In the genomic region with DNA sequence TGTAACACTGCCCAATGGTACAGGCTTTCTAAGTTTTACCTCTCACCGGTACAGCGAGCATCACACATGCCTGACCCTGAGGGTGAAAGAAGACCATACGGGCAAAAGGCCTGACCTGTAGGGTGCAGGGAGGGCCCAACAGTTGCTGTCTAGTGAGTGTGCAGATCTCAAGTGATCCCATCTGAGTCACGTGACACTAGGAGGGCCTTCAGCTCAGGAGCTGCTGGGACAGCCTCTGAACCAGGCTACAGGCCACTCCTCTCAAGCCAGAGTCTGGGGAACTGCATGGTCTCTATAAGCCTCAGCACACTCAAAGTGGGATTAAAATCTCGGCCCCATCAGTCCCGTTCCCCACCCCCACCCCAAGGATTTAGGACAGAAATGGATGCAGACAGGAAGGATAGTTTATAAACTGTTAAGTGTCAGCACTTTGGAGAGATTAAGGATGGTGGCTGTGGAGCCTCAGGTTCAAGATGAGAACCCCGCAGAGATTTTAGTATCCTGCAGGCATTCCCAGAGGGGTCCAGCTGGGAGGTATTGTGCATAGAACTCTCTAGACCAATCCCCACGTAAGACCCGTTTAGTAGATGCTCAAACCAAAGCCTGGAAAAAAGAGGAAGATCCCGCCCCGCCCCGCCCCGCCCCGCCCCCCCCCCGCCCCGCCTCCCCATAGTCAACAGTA, we compare ENCODE assay signal across 21 mouse cellular contexts. TPM values are rescaled to one million over a fixed set of nuclear protein-coding genes. Genes with fewer than 3 reads are reported as not detected.
A peak's percentile ranks its signal among the peaks of the same experiment; 100 is the strongest.
DNase-seq lines count a peak whose midpoint lies in the region; ATAC-seq and TF ChIP-seq lines count a peak whose summit lies in the region.
"Had no signal": no experiment of that assay in that cellular context is flagged by ENCODE, and none has a peak within 500 bp of the region (broad histone marks: within the 10 kb centered on the region; RNA-seq: fewer than 3 reads in every experiment).

No protein-coding gene starts in this region.

- H3K27me3 ChIP-seq in lung, embryonic 14.5 days (ENCODE audit: insufficient read depth, low read length), result no peaks in the 10 kb centered on the region
- peaks cover 78% of the 10 kb centered on the region for H3K27me3 ChIP-seq in CH12.LX (replicated peaks)
- no peaks in the 10 kb centered on the region for H3K27me3 ChIP-seq in intestine, postnatal 0 days (replicated peaks; ENCODE audit: control insufficient read depth, insufficient read depth, low read length)
- H3K27me3 ChIP-seq in forebrain, embryonic 16.5 days (replicated peaks; ENCODE audit: control insufficient read depth, insufficient read depth, low read length), result no peaks in the 10 kb centered on the region

- no peak overlapping the region for H3K4me3 ChIP-seq in lung, embryonic 14.5 days (ENCODE audit: low read depth, low read length)
- no peak overlapping the region for H3K4me3 ChIP-seq in CH12.LX (replicated peaks in 1 of 3; ENCODE audit: low read depth in 2 of 3, low read length in 2 of 3, poor library complexity in 1 of 3)
- H3K4me3 ChIP-seq in intestine, postnatal 0 days (ENCODE audit: low read depth, low read length), result no peak overlapping the region
- H3K4me3 ChIP-seq in forebrain, embryonic 16.5 days (replicated peaks; ENCODE audit: low read length), result no peak overlapping the region
- H3K4me3 ChIP-seq: embryonic facial prominence, embryonic 15.5 days; heart, embryonic 12.5 days; left cerebral cortex, adult 2 months; limb, embryonic 10.5 days had no signal

- H3K27ac ChIP-seq in lung, embryonic 14.5 days (ENCODE audit: low read depth), result no peak overlapping the region
- H3K27ac ChIP-seq in CH12.LX (ENCODE audit: insufficient read depth, low read depth), result no peak overlapping the region
- H3K27ac ChIP-seq in intestine, postnatal 0 days (ENCODE audit: low read depth, low read length), result no peak overlapping the region
- H3K27ac ChIP-seq in forebrain, embryonic 16.5 days (ENCODE audit: low read length), result no peak overlapping the region
- H3K27ac ChIP-seq: embryonic facial prominence, embryonic 15.5 days; left cerebral cortex, adult 2 months; limb, embryonic 10.5 days had no signal

- no peaks in the 10 kb centered on the region for H3K36me3 ChIP-seq in lung, embryonic 14.5 days (ENCODE audit: insufficient read depth)
- no peaks in the 10 kb centered on the region for H3K36me3 ChIP-seq in CH12.LX (replicated peaks in 1 of 2; ENCODE audit: control insufficient read depth in 1 of 2, insufficient read depth in 1 of 2, low read length in 1 of 2)
- H3K36me3 ChIP-seq in intestine, postnatal 0 days (ENCODE audit: control insufficient read depth, insufficient read depth), result no peaks in the 10 kb centered on the region
- H3K36me3 ChIP-seq in forebrain, embryonic 16.5 days (ENCODE audit: control insufficient read depth, insufficient read depth), result no peaks in the 10 kb centered on the region
- H3K36me3 ChIP-seq: embryonic facial prominence, embryonic 15.5 days; G1E; heart, embryonic 12.5 days; limb, embryonic 10.5 days had no signal

- 0 out of 2 replicates have a peak, but pooled peaks have one; percentile 1 for ATAC-seq in lung, embryonic 14.5 days (ENCODE audit: insufficient read depth)
- 0 out of 2 replicates have a peak, but pooled peaks have one; percentile 25 for ATAC-seq in intestine, postnatal 0 days
- ATAC-seq in megakaryocyte, adult 5-6 weeks (ENCODE audit: poor library complexity, severe bottlenecking), result no peak
- no peak for ATAC-seq in forebrain, embryonic 16.5 days

- in situ Hi-C loops in CH12.LX (cut with MboI; ENCODE audit: low pct_ligation_motif_present, low pct_unique_long_range_greater_than_20kb, low sequenced_read_pairs), result no loop called here

- no peak overlapping the region for H3K9ac ChIP-seq in lung, embryonic 14.5 days
- H3K9ac ChIP-seq in CH12.LX (ENCODE audit: insufficient read depth, low read depth), result no peak overlapping the region
- no peak overlapping the region for H3K9ac ChIP-seq in intestine, postnatal 0 days (ENCODE audit: low read depth, low read length)
- H3K9ac ChIP-seq in forebrain, embryonic 16.5 days (replicated peaks; ENCODE audit: low read depth, low read length), result no peak overlapping the region
- H3K9ac ChIP-seq: embryonic facial prominence, embryonic 15.5 days; heart, embryonic 12.5 days had no signal

- TF ChIP-seq POLR2A in CH12.LX (IDR thresholded peaks at IDR 0.05; ENCODE audit: low read depth, low read length), result no peak

- no peaks in the 10 kb centered on the region for H3K79me2 ChIP-seq in CH12.LX (replicated peaks; ENCODE audit: control insufficient read depth, extremely low read depth, insufficient read depth, poor library complexity, severe bottlenecking)

- TF ChIP-seq RAD21 in CH12.LX (IDR thresholded peaks at IDR 0.05; ENCODE audit: low read depth, low read length), result no peak

- H3K9me3 ChIP-seq in lung, embryonic 14.5 days (ENCODE audit: low read depth, low read length), result no peaks in the 10 kb centered on the region
- peaks cover 9% of the 10 kb centered on the region for H3K9me3 ChIP-seq in CH12.LX (replicated peaks; ENCODE audit: low read length)
- H3K9me3 ChIP-seq in intestine, postnatal 0 days (ENCODE audit: control insufficient read depth), result no peaks in the 10 kb centered on the region
- H3K9me3 ChIP-seq in forebrain, embryonic 16.5 days (ENCODE audit: control insufficient read depth, low read length), result no peaks in the 10 kb centered on the region
- H3K9me3 ChIP-seq: embryonic facial prominence, embryonic 15.5 days; G1E; heart, embryonic 12.5 days; limb, embryonic 10.5 days had no signal

- 18% methylated on average over 16 of the region's 16 CpGs for WGBS in lung, embryonic 14.5 days
- 27% methylated on average over 13 of the region's 16 CpGs for WGBS in intestine, postnatal 0 days
- WGBS in forebrain, embryonic 16.5 days, result 27% methylated on average over 11 of the region's 16 CpGs

- TF ChIP-seq EP300 in CH12.LX (IDR thresholded peaks at IDR 0.05; ENCODE audit: low read length), result no peak

- DNase-seq in lung, embryonic 14.5 days, result peak; percentile 33
- no peak for DNase-seq in lung, postnatal 25 days (ENCODE audit: low spot score)
- no peak for DNase-seq in CH12.LX (ENCODE audit: extremely low read depth)
- peak; percentile 85 for DNase-seq in ZHBTc4 (ENCODE audit: low read depth, low spot score)
- DNase-seq in kidney, adult 8-10 months, result no peak
- DNase-seq: adrenal gland, adult 2 months; B cell, adult 2 months; cerebellum, postnatal 36 days; lung, adult 2 months; right cerebral cortex, adult 18-20 months had no signal

- peaks cover 16% of the 10 kb centered on the region; the same call in 1 of the 2 replicates for H3K4me1 ChIP-seq in lung, embryonic 14.5 days (ENCODE audit: insufficient read depth)
- no peaks in the 10 kb centered on the region for H3K4me1 ChIP-seq in CH12.LX (ENCODE audit: control insufficient read depth in 1 of 2, insufficient read depth in 2 of 2)
- no peaks in the 10 kb centered on the region for H3K4me1 ChIP-seq in intestine, postnatal 0 days (replicated peaks; ENCODE audit: control insufficient read depth, insufficient read depth, low read length)
- H3K4me1 ChIP-seq in forebrain, embryonic 16.5 days (replicated peaks; ENCODE audit: control insufficient read depth, insufficient read depth, low read length), result peaks cover 5% of the 10 kb centered on the region

- H3K4me2 ChIP-seq in lung, embryonic 14.5 days, result no peak overlapping the region
- H3K4me2 ChIP-seq in CH12.LX (ENCODE audit: insufficient read depth, low read depth, poor library complexity, severe bottlenecking), result no peak overlapping the region
- no peak overlapping the region for H3K4me2 ChIP-seq in intestine, postnatal 0 days (replicated peaks; ENCODE audit: low read depth)
- H3K4me2 ChIP-seq in forebrain, embryonic 16.5 days (ENCODE audit: low read length), result no peak overlapping the region
- H3K4me2 ChIP-seq: embryonic facial prominence, embryonic 15.5 days; heart, embryonic 12.5 days; liver, embryonic 11.5 days had no signal

- dilution Hi-C loops in CH12.LX (cut with MboI; ENCODE audit: extremely low pct_ligation_motif_present, extremely low pct_unique_long_range_greater_than_20kb, low sequenced_read_pairs), result no loop called here

- TF ChIP-seq CTCF in lung, embryonic 14.5 days (IDR thresholded peaks at IDR 0.05; ENCODE audit: low read depth), result no peak
- no peak for TF ChIP-seq CTCF in CH12.LX (conservative IDR thresholded peaks at IDR 0.05 in 1 of 2, IDR thresholded peaks at IDR 0.05 in 1 of 2; ENCODE audit: low read depth in 2 of 2, low read length in 2 of 2)
- TF ChIP-seq CTCF in intestine, postnatal 0 days (IDR thresholded peaks at IDR 0.05; ENCODE audit: low read depth), result no peak

TF ChIP-seq in CH12.LX, 34 proteins besides CTCF, POLR2A, EP300 and RAD21:
- TF ChIP-seq USF2 (conservative IDR thresholded peaks at IDR 0.05; ENCODE audit: low read depth, low read length), result peak; percentile 28; the same call in 1 of the 2 replicates
- TF ChIP-seq SIN3A (IDR thresholded peaks at IDR 0.05; ENCODE audit: low read length), result no peak
- TF ChIP-seq ZNF384 (IDR thresholded peaks at IDR 0.05; ENCODE audit: low read depth, low read length), result no peak
- peak; percentile 21; the same call in 1 of the 2 replicates for TF ChIP-seq USF1 (IDR thresholded peaks at IDR 0.05; ENCODE audit: low read depth, low read length)

RNA-seq across cellular contexts. Expression of gene Col13a1, which starts 40.6 kb away (rescaled TPM):
- polyA plus RNA-seq in lung, embryonic 14.5 days (2014; fragmentation: Nextera tagmentation; extraction: Ambion mirVana), result 25.7 and 26.8 TPM in 2 replicates
- total RNA-seq in CH12.LX (2012; rRNA removed), result not detected in 2 replicates
- not detected in 2 replicates for total RNA-seq in CH12.LX (2014; rRNA removed)
- not detected in 2 replicates for polyA plus RNA-seq in CH12.LX (2012; ENCODE audit: insufficient read length, low read depth)
- polyA plus RNA-seq in intestine, postnatal 0 days (2015; fragmentation: Nextera tagmentation; extraction: Ambion mirVana), result 5.4 and 5.7 TPM in 2 replicates
- not detected in 2 replicates for total RNA-seq in megakaryocyte, adult 5-6 weeks (2015)
- not detected in 2 replicates for total RNA-seq in megakaryocyte, adult 5-6 weeks (2017)
- 0.98 and 1.4 TPM in 2 replicates for polyA plus RNA-seq in forebrain, embryonic 16.5 days (2015; fragmentation: Nextera tagmentation; extraction: Ambion mirVana)
- total RNA-seq: granulocyte monocyte progenitor cell, adult 5-6 weeks; megakaryocyte progenitor cell, adult 5-6 weeks had no signal
- polyA plus RNA-seq: G1E had no signal

Comparison
In these comparisons a context has a peak if more than half of its experiments do, and no peak if none do; other contexts are left out.
1. DNase-seq: peak in lung, embryonic 14.5 days (single experiment) and ZHBTc4 (single experiment); none in lung, postnatal 25 days (single experiment), CH12.LX (single experiment) and kidney, adult 8-10 months (0 of 2).
2. ATAC-seq: peak in lung, embryonic 14.5 days (single experiment) and intestine, postnatal 0 days (single experiment); none in megakaryocyte, adult 5-6 weeks (single experiment) and forebrain, embryonic 16.5 days (single experiment).